Mouse (Mus musculus) lung, postnatal 0 days (tissue): ENCODE measurements around the gene Dennd1a.

Experiments used
- CTCF ChIP-seq: IDR thresholded peaks from 2 replicates; pipeline ENCODE4 v1.5.1; 2016; ENCODE audit warnings: antibody characterized with exemption, mild to moderate bottlenecking
- EP300 ChIP-seq: IDR thresholded peaks from 2 replicates; pipeline ENCODE4 v1.6.1; 2016; ENCODE audit warnings: antibody characterized with exemption, mild to moderate bottlenecking, control low read depth

DNA sequence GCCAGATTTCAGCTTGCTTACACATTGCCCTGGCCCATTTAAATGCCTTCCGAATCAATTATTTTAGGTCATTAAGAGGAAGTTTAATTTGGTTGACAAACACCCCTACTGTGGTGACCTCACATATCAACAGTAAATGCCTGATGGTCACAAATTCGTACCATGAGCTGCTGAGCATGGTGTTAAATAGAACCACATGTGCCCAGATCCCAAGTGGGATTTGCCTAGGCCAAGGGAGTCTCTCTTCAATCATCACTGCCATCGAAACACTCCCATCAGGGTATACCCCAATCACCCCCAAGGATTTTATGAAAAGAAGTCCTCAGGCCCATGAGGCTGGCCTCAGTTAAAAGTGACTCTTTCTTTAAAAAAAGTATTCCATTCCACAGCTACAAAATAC is 313.0 kb downstream of the Dennd1a start:
- TF ChIP-seq EP300 = no peak
- TF ChIP-seq CTCF = no peak
